Comparison of ENCODE assay signal across 24 mouse cellular contexts in the genomic region with DNA sequence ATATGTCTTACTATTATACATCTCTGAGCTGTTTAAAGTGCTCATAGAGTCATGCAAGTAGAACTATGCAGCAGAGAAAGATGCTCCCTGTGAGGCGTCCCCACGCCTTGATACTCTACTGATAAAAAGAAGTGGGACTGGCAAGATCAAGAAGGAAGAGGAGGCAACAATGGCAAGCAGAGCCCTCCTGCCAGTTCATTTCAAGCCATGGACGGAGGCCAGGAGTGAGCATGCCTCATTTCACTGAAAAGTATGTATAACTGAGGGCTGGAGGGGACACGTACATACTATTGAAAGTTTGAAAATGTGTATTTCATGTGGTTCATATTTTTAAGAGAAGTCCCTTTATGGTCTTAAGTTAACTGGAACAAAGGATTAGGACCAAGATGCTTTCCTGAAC. TPM values are rescaled to one million over a fixed set of nuclear protein-coding genes. Genes with fewer than 3 reads are reported as not detected.
DNase-seq lines count a peak whose midpoint lies in the region; ATAC-seq lines count a peak whose summit lies in the region.
"Had no signal": no experiment of that assay in that cellular context is flagged by ENCODE, and none has a peak within 500 bp of the region (broad histone marks: within the 10 kb centered on the region; RNA-seq: fewer than 3 reads in every experiment).

No protein-coding gene starts in this region.

- H3K4me2 ChIP-seq in intestine, embryonic 14.5 days (ENCODE audit: low read length) = no peak overlapping the region
- H3K4me2 ChIP-seq in intestine, embryonic 15.5 days (replicated peaks) = no peak overlapping the region
- no peak overlapping the region for H3K4me2 ChIP-seq in limb, embryonic 11.5 days (ENCODE audit: low read depth, severe bottlenecking)
- H3K4me2 ChIP-seq: embryonic facial prominence, embryonic 12.5 days; forebrain, embryonic 13.5 days; forebrain, embryonic 15.5 days had no signal

- no peak for ATAC-seq in intestine, embryonic 14.5 days (replicated peaks; ENCODE audit: low FRiP score, low TSS enrichment, low read depth)
- ATAC-seq in intestine, embryonic 15.5 days = no peak
- ATAC-seq in limb, embryonic 11.5 days (ENCODE audit: insufficient number of reproducible peaks, low FRiP score, low TSS enrichment, low read depth) = no peak
- ATAC-seq: activated CD4-positive, CD25-positive, alpha-beta regulatory T cell, adult 4 months; CD4-positive, CD25-positive, alpha-beta regulatory T cell, adult 4 months; forebrain, embryonic 13.5 days; forebrain, embryonic 15.5 days; forebrain, postnatal 0 days; Patski had no signal

- DNase-seq in cerebellum, adult 18-20 months = peak; percentile 39 to 46
- no peak for DNase-seq in cerebellum, postnatal 4 days (ENCODE audit: low spot score in 2 of 2)
- DNase-seq in cerebellum, postnatal 25 days = peak; percentile 40 to 63
- no peak for DNase-seq in cerebellum, adult 9-11 months
- peak; percentile 21 for DNase-seq in intestine, embryonic 14.5 days (ENCODE audit: low spot score)
- DNase-seq in limb, embryonic 11.5 days (ENCODE audit: low spot score) = peak; percentile 13
- no peak for DNase-seq in limb, embryonic 10.5 days (ENCODE audit: low spot score)
- DNase-seq: adrenal gland, adult 8-10 months; adrenal gland, postnatal 14 days; adrenal gland, postnatal 36 days; B cell, adult 2 months; cerebellum, adult 11-12 months; cerebellum, adult 8-10 months; forebrain, postnatal 0 days had no signal

- no peak overlapping the region for H3K4me3 ChIP-seq in intestine, embryonic 14.5 days (ENCODE audit: low read depth, low read length)
- H3K4me3 ChIP-seq in intestine, embryonic 15.5 days (replicated peaks) = no peak overlapping the region
- no peak overlapping the region for H3K4me3 ChIP-seq in limb, embryonic 11.5 days (ENCODE audit: low read depth, low read length)
- no peak overlapping the region for H3K4me3 ChIP-seq in limb, embryonic 10.5 days
- H3K4me3 ChIP-seq: embryonic facial prominence, embryonic 10.5 days; embryonic facial prominence, embryonic 12.5 days; forebrain, embryonic 13.5 days; forebrain, embryonic 15.5 days had no signal

- H3K27ac ChIP-seq in intestine, embryonic 14.5 days (ENCODE audit: low read depth) = no peak overlapping the region
- H3K27ac ChIP-seq in intestine, embryonic 15.5 days = no peak overlapping the region
- H3K27ac ChIP-seq in limb, embryonic 11.5 days (replicated peaks; ENCODE audit: low read depth, low read length) = no peak overlapping the region
- no peak overlapping the region for H3K27ac ChIP-seq in limb, embryonic 10.5 days
- H3K27ac ChIP-seq: embryonic facial prominence, embryonic 10.5 days; embryonic facial prominence, embryonic 12.5 days; forebrain, embryonic 13.5 days; forebrain, embryonic 15.5 days had no signal

- 89% methylated on average over 4 of the region's 4 CpGs for WGBS in intestine, embryonic 14.5 days
- 96% methylated on average over 4 of the region's 4 CpGs for WGBS in intestine, embryonic 15.5 days
- WGBS in limb, embryonic 11.5 days = 91% methylated on average over 4 of the region's 4 CpGs
- 92% methylated on average over 4 of the region's 4 CpGs for WGBS in limb, embryonic 10.5 days

- no peak overlapping the region for H3K9ac ChIP-seq in intestine, embryonic 14.5 days (ENCODE audit: low read length)
- no peak overlapping the region for H3K9ac ChIP-seq in intestine, embryonic 15.5 days
- H3K9ac ChIP-seq in limb, embryonic 11.5 days (ENCODE audit: low read length) = no peak overlapping the region
- H3K9ac ChIP-seq: embryonic facial prominence, embryonic 12.5 days; forebrain, embryonic 13.5 days; forebrain, embryonic 15.5 days; forebrain, postnatal 0 days had no signal

- H3K4me1 ChIP-seq in intestine, embryonic 14.5 days (replicated peaks; ENCODE audit: control insufficient read depth, insufficient read depth, low read length) = no peaks in the 10 kb centered on the region
- H3K4me1 ChIP-seq in intestine, embryonic 15.5 days (replicated peaks) = no peaks in the 10 kb centered on the region
- H3K4me1 ChIP-seq in limb, embryonic 11.5 days (ENCODE audit: control insufficient read depth, insufficient read depth, low read length) = no peaks in the 10 kb centered on the region; the same call in 1 of the 2 replicates
- H3K4me1 ChIP-seq in limb, embryonic 10.5 days = no peaks in the 10 kb centered on the region
- H3K4me1 ChIP-seq: embryonic facial prominence, embryonic 10.5 days; embryonic facial prominence, embryonic 12.5 days; forebrain, embryonic 13.5 days; forebrain, embryonic 15.5 days had no signal

- H3K36me3 ChIP-seq in intestine, embryonic 14.5 days (ENCODE audit: control insufficient read depth, insufficient read depth, low read length) = peaks cover 15% of the 10 kb centered on the region
- H3K36me3 ChIP-seq in intestine, embryonic 15.5 days = peaks cover 6% of the 10 kb centered on the region; the same call in 1 of the 2 replicates
- peaks cover 4% of the 10 kb centered on the region for H3K36me3 ChIP-seq in limb, embryonic 11.5 days (ENCODE audit: control insufficient read depth, insufficient read depth, low read length)
- H3K36me3 ChIP-seq in limb, embryonic 10.5 days = peaks cover 31% of the 10 kb centered on the region

- H3K27me3 ChIP-seq in intestine, embryonic 14.5 days (replicated peaks; ENCODE audit: control insufficient read depth, insufficient read depth, low read length) = no peaks in the 10 kb centered on the region
- H3K27me3 ChIP-seq in intestine, embryonic 15.5 days (replicated peaks) = no peaks in the 10 kb centered on the region
- H3K27me3 ChIP-seq in limb, embryonic 11.5 days (ENCODE audit: control insufficient read depth, insufficient read depth, low read length) = no peaks in the 10 kb centered on the region
- H3K27me3 ChIP-seq in limb, embryonic 10.5 days (ENCODE audit: low read depth, poor library complexity, severe bottlenecking) = no peaks in the 10 kb centered on the region
- H3K27me3 ChIP-seq: CH12.LX; embryonic facial prominence, embryonic 12.5 days; forebrain, embryonic 13.5 days; forebrain, embryonic 15.5 days; Patski had no signal

- no peaks in the 10 kb centered on the region for H3K9me3 ChIP-seq in intestine, embryonic 14.5 days (ENCODE audit: control insufficient read depth, low read length)
- H3K9me3 ChIP-seq in intestine, embryonic 15.5 days = no peaks in the 10 kb centered on the region
- no peaks in the 10 kb centered on the region for H3K9me3 ChIP-seq in limb, embryonic 11.5 days (ENCODE audit: control insufficient read depth, low read length)
- H3K9me3 ChIP-seq in limb, embryonic 10.5 days (replicated peaks) = no peaks in the 10 kb centered on the region
- H3K9me3 ChIP-seq: embryonic facial prominence, embryonic 10.5 days; embryonic facial prominence, embryonic 12.5 days; forebrain, embryonic 13.5 days; forebrain, embryonic 15.5 days; G1E had no signal

RNA-seq across cellular contexts. Expression of gene Tapt1, which starts 28.0 kb away (rescaled TPM):
- polyA plus RNA-seq in intestine, embryonic 14.5 days (2014; fragmentation: Nextera tagmentation; extraction: Ambion mirVana) = 28.1 and 30.5 TPM in 2 replicates
- 23.8 and 26.3 TPM in 2 replicates for polyA plus RNA-seq in intestine, embryonic 15.5 days (2015; fragmentation: Nextera tagmentation; extraction: Ambion mirVana)
- polyA plus RNA-seq in limb, embryonic 11.5 days (2014; fragmentation: Nextera tagmentation; extraction: Ambion mirVana) = 35.3 and 36.1 TPM in 2 replicates
- 30.5 and 32.4 TPM in 2 replicates for polyA plus RNA-seq in limb, embryonic 10.5 days (2016; fragmentation: Nextera tagmentation; extraction: Ambion mirVana)

Comparison
In these comparisons a context has a peak if more than half of its experiments do, and no peak if none do; other contexts are left out.
1. DNase-seq: peak in cerebellum, adult 18-20 months (2 of 2), cerebellum, postnatal 25 days (2 of 2), intestine, embryonic 14.5 days (single experiment) and limb, embryonic 11.5 days (single experiment); none in cerebellum, postnatal 4 days (0 of 2), cerebellum, adult 9-11 months (single experiment) and limb, embryonic 10.5 days (single experiment).